Mouse (Mus musculus): ENCODE measurements around the gene Cul9.

GRCm38 (mm10) chr17:46520385-46520979, 25.7 kb downstream of the Cul9 start:
- TF ChIP-seq POLR2AphosphoS5 (IDR thresholded peaks at IDR 0.05; ENCODE audit: insufficient replicate concordance, low read depth, low read length) (no peak), CTCF (IDR thresholded peaks at IDR 0.05; ENCODE audit: low read depth, low read length) (no peak), TAL1 (conservative IDR thresholded peaks at IDR 0.05; ENCODE audit: low read depth, low read length) (no peak), GATA1 (IDR thresholded peaks at IDR 0.05; ENCODE audit: borderline replicate concordance, low read length) (no peak), GATA2 (IDR thresholded peaks at IDR 0.05; ENCODE audit: borderline replicate concordance, low read depth, low read length) (no peak)
